Mouse (Mus musculus) thymus, adult 2 months (tissue): ENCODE measurements around the gene Morn1. TPM values are rescaled to one million over a fixed set of nuclear protein-coding genes. Genes with fewer than 3 reads are reported as not detected.
"Not testable (repeated sequence)": the region's sequence is repeated elsewhere in the genome, so short reads cannot be mapped to it uniquely, and the experiment has no call there.

Experiments
- DNase-seq: peaks from one replicate; pipeline ENCODE4 v3.0.0; 2021
- H3K27ac ChIP-seq: fragments of 200-500 bp; 2 replicates; pipeline ENCODE4 v1.5.1; 2012; ENCODE audit warnings: low read length, control low read depth; ENCODE audit not compliant: control insufficient read depth, insufficient read depth
- H3K27me3 ChIP-seq: fragments of 200-500 bp; 2 replicates; pipeline ENCODE4 v1.6.1; 2012; ENCODE audit warnings: mild to moderate bottlenecking, low read length, moderate library complexity, mixed read lengths; ENCODE audit not compliant: control insufficient read depth, insufficient read depth
- H3K36me3 ChIP-seq: fragments of 200-500 bp; 2 replicates; pipeline ENCODE4 v1.6.1; 2012; ENCODE audit warnings: mild to moderate bottlenecking, low read length, moderate library complexity; ENCODE audit not compliant: control insufficient read depth, insufficient read depth
- H3K4me1 ChIP-seq: fragments of 200-500 bp; replicated peaks from 2 replicates; pipeline ENCODE4 v1.6.1; 2012; ENCODE audit warnings: low read length; ENCODE audit not compliant: control insufficient read depth, insufficient read depth
- H3K4me3 ChIP-seq: fragments of 200-500 bp; 2 replicates; pipeline ENCODE4 v1.5.1; 2012; ENCODE audit warnings: mild to moderate bottlenecking, low read length, control low read depth, moderate library complexity; ENCODE audit not compliant: control insufficient read depth, insufficient read depth
- CTCF ChIP-seq: fragments of 200-500 bp; IDR thresholded peaks from 2 replicates; pipeline ENCODE4 v1.5.1; 2012; ENCODE audit warnings: mild to moderate bottlenecking, control low read depth, low read length, moderate library complexity, borderline replicate concordance; ENCODE audit not compliant: control insufficient read depth, poor library complexity, insufficient read depth; ENCODE audit errors: extremely low read depth
- POLR2A ChIP-seq: fragments of 200-500 bp; IDR thresholded peaks from 2 replicates; pipeline ENCODE4 v1.6.1; 2012; ENCODE audit warnings: mild to moderate bottlenecking, low read length, control low read depth, moderate library complexity; ENCODE audit not compliant: control insufficient read depth, poor library complexity, insufficient read depth; ENCODE audit errors: extremely low read depth
- WGBS: fragments of 180-500 bp; shearing (Covaris S2); methylation state at CpG from one replicate; pipeline ENCODE4 v1.1.7; 2018; 5-methylcytosine and 5-hydroxymethylcytosine counted together
- polyA plus RNA-seq: library from polyadenylated mRNA; depleted of rRNA; stranded (reverse); fragments of >200 nt; gene quantifications from 2 replicates; pipeline ENCODE4 v1.2.3, GENCODE M21; 2012

Morn1 gene
- polyA plus RNA-seq, 1 experiment: 3.8 TPM

- H3K4me3 ChIP-seq: no peak overlapping the region
- WGBS: 96% methylated on average over 9 of the region's 9 CpGs
- no peaks in the 10 kb centered on the region for H3K4me1 ChIP-seq
- no peak for DNase-seq
- H3K36me3 ChIP-seq: peaks cover 81% of the 10 kb centered on the region
- no peak for TF ChIP-seq POLR2A
- no peak for TF ChIP-seq CTCF
- H3K27me3 ChIP-seq: no peaks in the 10 kb centered on the region
- no peak overlapping the region for H3K27ac ChIP-seq
These were observed 11.2 kb upstream of the Morn1 start for GRCm38 (mm10) chr4:155075137-155075536.

DNA sequence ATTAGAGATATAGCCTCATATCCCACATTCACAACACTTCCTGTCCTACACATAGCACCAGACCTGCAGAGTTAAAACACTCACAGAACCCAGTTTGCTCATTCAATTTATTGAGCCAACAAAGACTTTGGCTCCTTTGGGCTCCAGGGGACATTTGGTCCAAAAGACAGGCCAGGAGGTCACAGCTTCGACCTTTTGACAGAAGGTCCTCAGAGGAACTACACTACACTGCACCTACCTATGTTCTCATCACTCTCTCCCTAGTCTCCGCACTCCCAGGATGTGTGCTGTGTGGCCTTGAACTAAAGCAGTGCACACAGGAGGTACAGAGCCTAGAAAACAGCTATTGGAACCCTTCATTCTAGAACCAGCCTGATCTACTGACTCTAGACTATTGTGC is 10.6 kb upstream of the Morn1 start:
- Histone ChIP-seq H3K4me1 (no peaks in the 10 kb centered on the region), H3K36me3 (peaks cover 81% of the 10 kb centered on the region), H3K4me3 (no peak overlapping the region), H3K27me3 (no peaks in the 10 kb centered on the region), H3K27ac (no peak overlapping the region)
- DNase-seq: no peak
- no peak for TF ChIP-seq CTCF
- TF ChIP-seq POLR2A: no peak
- WGBS: 94% methylated on average over 2 of the region's 2 CpGs

DNA sequence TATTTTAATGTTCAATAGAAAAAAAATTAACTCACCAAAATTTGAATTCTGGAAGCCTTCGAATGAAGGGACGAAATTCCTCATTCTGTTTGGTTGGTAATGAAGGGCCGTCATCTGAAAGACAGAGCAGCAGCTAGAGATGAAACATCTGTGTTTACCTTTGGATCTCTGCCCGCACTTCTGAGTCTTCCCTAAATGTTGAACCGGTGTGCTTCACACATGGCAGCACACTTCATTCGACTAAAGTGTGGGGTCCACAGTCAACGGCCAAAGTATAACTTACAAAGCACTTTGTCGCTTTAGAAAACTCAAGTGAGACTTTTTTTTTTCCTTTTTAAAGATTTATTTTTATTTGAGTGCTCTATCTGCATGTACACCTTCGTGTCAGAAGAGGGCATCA is 9.7 kb upstream of the Morn1 start:
- no peak overlapping the region for H3K4me3 ChIP-seq
- DNase-seq: no peak
- TF ChIP-seq CTCF (no peak), POLR2A (no peak)
- no peaks in the 10 kb centered on the region for H3K27me3 ChIP-seq
- peaks cover 76% of the 10 kb centered on the region for H3K36me3 ChIP-seq
- H3K4me1 ChIP-seq: no peaks in the 10 kb centered on the region
- WGBS: 93% methylated on average over 9 of the region's 9 CpGs
- no peak overlapping the region for H3K27ac ChIP-seq

DNA sequence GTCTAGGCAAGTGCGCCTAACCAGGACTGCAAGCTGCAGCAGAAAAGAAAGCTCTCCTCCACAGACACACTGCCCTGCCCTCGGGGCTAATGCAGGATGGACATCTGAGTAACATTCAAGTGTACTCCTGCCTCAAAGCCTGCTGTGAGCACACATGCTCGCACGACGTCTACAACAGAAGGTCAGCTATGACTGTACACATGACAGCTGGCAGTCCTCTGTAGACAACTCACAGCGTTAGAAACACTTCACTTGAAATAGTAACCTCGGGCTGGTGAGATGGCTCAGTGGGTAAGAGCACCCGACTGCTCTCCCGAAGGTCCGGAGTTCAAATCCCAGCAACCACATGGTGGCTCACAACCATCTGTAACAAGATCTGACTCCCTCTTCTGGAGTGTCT is 7.6 kb upstream of the Morn1 start:
- not testable (repeated sequence) for DNase-seq, H3K4me3 ChIP-seq, H3K27ac ChIP-seq, H3K27me3 ChIP-seq
- H3K4me1 ChIP-seq: peaks cover 14% of the 10 kb centered on the region
- 95% methylated on average over 10 of the region's 10 CpGs for WGBS
- peaks cover 57% of the 10 kb centered on the region for H3K36me3 ChIP-seq

DNA sequence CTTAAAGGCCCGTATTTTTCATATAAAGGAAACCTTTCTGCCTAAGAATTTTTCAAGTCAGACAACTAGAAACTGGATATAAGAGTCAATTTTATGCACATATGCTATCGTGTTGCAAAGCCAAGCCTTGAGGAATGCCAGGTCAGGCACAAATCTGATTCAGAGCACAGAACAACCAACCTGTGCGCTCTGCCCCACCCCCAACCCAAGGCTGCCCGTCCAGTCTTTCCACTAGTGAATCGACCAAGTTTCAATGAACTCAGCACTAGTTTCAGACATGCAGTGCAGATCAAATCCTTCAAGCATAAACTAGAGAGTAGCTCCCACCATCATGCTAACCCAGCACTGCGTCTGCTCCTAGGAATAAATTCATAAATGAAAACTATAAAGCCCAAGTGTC is 6.7 kb upstream of the Morn1 start:
- H3K27me3 ChIP-seq: no peaks in the 10 kb centered on the region
- H3K36me3 ChIP-seq: peaks cover 50% of the 10 kb centered on the region
- TF ChIP-seq POLR2A (no peak), CTCF (no peak)
- no peak overlapping the region for H3K27ac ChIP-seq
- peaks cover 18% of the 10 kb centered on the region for H3K4me1 ChIP-seq
- no peak for DNase-seq
- 96% methylated on average over 6 of the region's 6 CpGs for WGBS
- no peak overlapping the region for H3K4me3 ChIP-seq

DNA sequence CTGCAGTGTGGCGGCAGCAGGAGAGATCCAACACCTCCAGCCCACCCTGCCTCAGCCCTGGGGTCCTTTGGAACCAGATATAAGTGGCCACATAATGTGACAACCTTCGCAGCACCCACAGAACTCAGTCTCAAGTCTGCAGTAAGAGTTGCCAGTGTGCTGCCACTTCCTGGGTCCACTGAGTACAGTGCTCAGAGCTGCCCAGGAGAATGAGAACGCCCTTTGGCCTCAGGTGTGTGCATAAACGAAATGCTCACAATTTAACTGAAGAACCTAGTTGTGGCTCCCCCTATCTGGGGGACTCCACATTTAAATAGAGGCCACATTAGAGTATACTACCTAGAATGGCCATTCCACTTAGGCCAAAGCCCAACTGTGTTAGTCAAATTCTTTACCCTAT is 2.8 kb upstream of the Morn1 start:
- Histone ChIP-seq H3K27ac (no peak overlapping the region), H3K27me3 (no peaks in the 10 kb centered on the region), H3K4me3 (no peak overlapping the region), H3K36me3 (peaks cover 22% of the 10 kb centered on the region), H3K4me1 (peaks cover 32% of the 10 kb centered on the region)
- WGBS: 94% methylated on average over 4 of the region's 4 CpGs
- no peak for TF ChIP-seq POLR2A
- DNase-seq: no peak

GRCm38 (mm10) chr4:155084351-155084750 is 2.0 kb upstream of the Morn1 start:
- no peak for TF ChIP-seq POLR2A
- no peak for TF ChIP-seq CTCF
- Histone ChIP-seq H3K27ac (no peak overlapping the region), H3K36me3 (peaks cover 17% of the 10 kb centered on the region), H3K4me1 (peaks cover 32% of the 10 kb centered on the region), H3K27me3 (no peaks in the 10 kb centered on the region), H3K4me3 (no peak overlapping the region)
- DNase-seq: no peak
- 96% methylated on average over 7 of the region's 7 CpGs for WGBS
